In genomic region chr8:89905588-89905987, GRCm38 (mm10) we compare ENCODE assay signal across 20 mouse cellular contexts.
DNase-seq lines count a peak whose midpoint lies in the region; ATAC-seq and TF ChIP-seq lines count a peak whose summit lies in the region.
"Had no signal": no experiment of that assay in that cellular context is flagged by ENCODE, and none has a peak within 500 bp of the region (broad histone marks: within the 10 kb centered on the region; RNA-seq: fewer than 3 reads in every experiment).

No protein-coding gene starts in this region.

- H3K36me3 ChIP-seq in forebrain, postnatal 0 days (ENCODE audit: insufficient read depth): no peaks in the 10 kb centered on the region
- no peaks in the 10 kb centered on the region for H3K36me3 ChIP-seq in forebrain, embryonic 16.5 days (ENCODE audit: control insufficient read depth, insufficient read depth)
- no peaks in the 10 kb centered on the region for H3K36me3 ChIP-seq in kidney, embryonic 16.5 days (ENCODE audit: insufficient read depth, low read length)
- no peaks in the 10 kb centered on the region for H3K36me3 ChIP-seq in midbrain, embryonic 14.5 days (ENCODE audit: control insufficient read depth, insufficient read depth, low read length)
- H3K36me3 ChIP-seq in midbrain, embryonic 11.5 days (ENCODE audit: control insufficient read depth, insufficient read depth, low read length): no peaks in the 10 kb centered on the region
- H3K36me3 ChIP-seq in midbrain, postnatal 0 days (ENCODE audit: insufficient read depth, low read length): no peaks in the 10 kb centered on the region
- H3K36me3 ChIP-seq: embryonic facial prominence, embryonic 13.5 days; forebrain, embryonic 12.5 days; G1E; heart, embryonic 12.5 days had no signal

- no peaks in the 10 kb centered on the region for H3K4me1 ChIP-seq in forebrain, postnatal 0 days (ENCODE audit: insufficient read depth)
- no peaks in the 10 kb centered on the region; the same call in 1 of the 2 replicates for H3K4me1 ChIP-seq in forebrain, embryonic 16.5 days (replicated peaks; ENCODE audit: control insufficient read depth, insufficient read depth, low read length)
- H3K4me1 ChIP-seq in kidney, embryonic 16.5 days (ENCODE audit: insufficient read depth, low read length): no peaks in the 10 kb centered on the region
- H3K4me1 ChIP-seq in midbrain, embryonic 14.5 days (ENCODE audit: control insufficient read depth, insufficient read depth, low read length): peaks cover 6% of the 10 kb centered on the region; the same call in 1 of the 2 replicates
- H3K4me1 ChIP-seq in midbrain, embryonic 11.5 days (ENCODE audit: control insufficient read depth, insufficient read depth, low read length): 0 out of 2 replicates have a peak, but pooled peaks cover 2% of the 10 kb centered on the region
- H3K4me1 ChIP-seq in midbrain, postnatal 0 days (ENCODE audit: insufficient read depth, low read length): no peaks in the 10 kb centered on the region
- H3K4me1 ChIP-seq: embryonic facial prominence, embryonic 13.5 days; heart, embryonic 12.5 days had no signal

- WGBS in forebrain, postnatal 0 days: 20% methylated on average over 3 of the region's 3 CpGs
- 30% methylated on average over 3 of the region's 3 CpGs for whole genome bisulfite sequencing in forebrain, embryonic 16.5 days
- 58% methylated on average over 3 of the region's 3 CpGs for WGBS in kidney, embryonic 16.5 days
- 33% methylated on average over 3 of the region's 3 CpGs for WGBS in midbrain, embryonic 14.5 days
- WGBS in midbrain, embryonic 11.5 days: 80% methylated on average over 3 of the region's 3 CpGs
- 33% methylated on average over 3 of the region's 3 CpGs for WGBS in midbrain, postnatal 0 days

- TF ChIP-seq CTCF in forebrain, postnatal 0 days (IDR thresholded peaks at IDR 0.05; ENCODE audit: low read depth): no peak
- no peak for TF ChIP-seq CTCF in midbrain, postnatal 0 days (IDR thresholded peaks at IDR 0.05)

- no peaks in the 10 kb centered on the region for H3K9me3 ChIP-seq in forebrain, postnatal 0 days (ENCODE audit: low read length)
- H3K9me3 ChIP-seq in forebrain, embryonic 16.5 days (ENCODE audit: control insufficient read depth, low read length): no peaks in the 10 kb centered on the region
- no peaks in the 10 kb centered on the region for H3K9me3 ChIP-seq in kidney, embryonic 16.5 days (ENCODE audit: low read length)
- H3K9me3 ChIP-seq in midbrain, embryonic 14.5 days (ENCODE audit: control insufficient read depth, low read length): peaks cover 2% of the 10 kb centered on the region; the same call in 1 of the 2 replicates
- H3K9me3 ChIP-seq in midbrain, embryonic 11.5 days (ENCODE audit: control insufficient read depth, low read length): no peaks in the 10 kb centered on the region
- H3K9me3 ChIP-seq in midbrain, postnatal 0 days (ENCODE audit: low read length): no peaks in the 10 kb centered on the region
- H3K9me3 ChIP-seq: embryonic facial prominence, embryonic 13.5 days; forebrain, embryonic 12.5 days; heart, embryonic 12.5 days had no signal

- H3K4me3 ChIP-seq in forebrain, postnatal 0 days (ENCODE audit: low read depth, low read length): no peak overlapping the region
- no peak overlapping the region for H3K4me3 ChIP-seq in forebrain, embryonic 16.5 days (replicated peaks; ENCODE audit: low read length)
- no peak overlapping the region for H3K4me3 ChIP-seq in kidney, embryonic 16.5 days (ENCODE audit: low read length)
- H3K4me3 ChIP-seq in midbrain, embryonic 14.5 days (replicated peaks; ENCODE audit: low read depth, low read length): no peak overlapping the region
- no peak overlapping the region for H3K4me3 ChIP-seq in midbrain, embryonic 11.5 days (ENCODE audit: low read depth, low read length)
- H3K4me3 ChIP-seq in midbrain, postnatal 0 days (ENCODE audit: low read depth, low read length): no peak overlapping the region
- H3K4me3 ChIP-seq: embryonic facial prominence, embryonic 13.5 days; forebrain, embryonic 12.5 days; gastrocnemius, adult 2 months; heart, embryonic 12.5 days had no signal

- no peak overlapping the region for H3K9ac ChIP-seq in forebrain, postnatal 0 days
- no peak overlapping the region for H3K9ac ChIP-seq in forebrain, embryonic 16.5 days (replicated peaks; ENCODE audit: low read depth, low read length)
- H3K9ac ChIP-seq in kidney, embryonic 16.5 days (replicated peaks; ENCODE audit: low read length): no peak overlapping the region
- H3K9ac ChIP-seq in midbrain, embryonic 14.5 days (replicated peaks; ENCODE audit: low read length): no peak overlapping the region
- H3K9ac ChIP-seq in midbrain, embryonic 11.5 days (ENCODE audit: low read length): no peak overlapping the region
- no peak overlapping the region for H3K9ac ChIP-seq in midbrain, postnatal 0 days (replicated peaks; ENCODE audit: low read length, poor library complexity, severe bottlenecking)
- H3K9ac ChIP-seq: embryonic facial prominence, embryonic 13.5 days; forebrain, embryonic 12.5 days; heart, embryonic 12.5 days had no signal

- ATAC-seq in forebrain, postnatal 0 days: peak; percentile 60
- no peak for ATAC-seq in forebrain, embryonic 16.5 days
- ATAC-seq in kidney, embryonic 16.5 days (ENCODE audit: low FRiP score, low TSS enrichment): no peak
- no peak for ATAC-seq in midbrain, embryonic 14.5 days (ENCODE audit: low FRiP score, low TSS enrichment)
- no peak for ATAC-seq in midbrain, embryonic 11.5 days (ENCODE audit: low FRiP score)
- no peak for ATAC-seq in midbrain, postnatal 0 days (ENCODE audit: low FRiP score)
- ATAC-seq: CD4-positive, CD25-positive, alpha-beta regulatory T cell, adult 4 months had no signal

- DNase-seq in forebrain, postnatal 0 days: no peak
- DNase-seq in kidney, adult 9 months: peak; percentile 13
- peak; percentile 28 for DNase-seq in midbrain, embryonic 14.5 days
- DNase-seq in midbrain, embryonic 11.5 days (ENCODE audit: low spot score, missing footprints): no peak
- DNase-seq in midbrain, postnatal 0 days (ENCODE audit: low spot score): peak; percentile 12
- DNase-seq: adrenal gland, adult 8-10 months; adrenal gland, postnatal 36 days; B cell, adult 2 months; cerebellum, adult 11-12 months; cerebellum, adult 9-10 months; cerebellum, postnatal 25 days; gastrocnemius, adult 2 months; gastrocnemius, postnatal 25 days had no signal

- no peak overlapping the region for H3K4me2 ChIP-seq in forebrain, postnatal 0 days (ENCODE audit: low read depth)
- no peak overlapping the region for H3K4me2 ChIP-seq in forebrain, embryonic 16.5 days (ENCODE audit: low read length)
- no peak overlapping the region for H3K4me2 ChIP-seq in kidney, embryonic 16.5 days (replicated peaks; ENCODE audit: low read depth, low read length)
- H3K4me2 ChIP-seq in midbrain, embryonic 14.5 days (ENCODE audit: low read length): no peak overlapping the region
- H3K4me2 ChIP-seq in midbrain, embryonic 11.5 days: no peak overlapping the region
- H3K4me2 ChIP-seq in midbrain, postnatal 0 days (ENCODE audit: low read depth, low read length, poor library complexity, severe bottlenecking): no peak overlapping the region
- H3K4me2 ChIP-seq: embryonic facial prominence, embryonic 13.5 days; forebrain, embryonic 12.5 days; heart, embryonic 12.5 days had no signal

- H3K27ac ChIP-seq in forebrain, postnatal 0 days (ENCODE audit: low read depth, low read length): no peak overlapping the region
- H3K27ac ChIP-seq in forebrain, embryonic 16.5 days (ENCODE audit: low read length): no peak overlapping the region
- H3K27ac ChIP-seq in kidney, embryonic 16.5 days (ENCODE audit: low read length): no peak overlapping the region
- peak overlapping the region; percentile 28 for H3K27ac ChIP-seq in midbrain, embryonic 14.5 days (replicated peaks; ENCODE audit: low read depth, low read length)
- no peak overlapping the region for H3K27ac ChIP-seq in midbrain, embryonic 11.5 days (ENCODE audit: low read depth, low read length)
- H3K27ac ChIP-seq in midbrain, postnatal 0 days (ENCODE audit: low read depth, low read length): 0 out of 2 replicates have a peak overlapping the region, but pooled peaks have one; percentile 21
- H3K27ac ChIP-seq: embryonic facial prominence, embryonic 13.5 days; forebrain, embryonic 12.5 days; gastrocnemius, adult 2 months had no signal

- no peaks in the 10 kb centered on the region for H3K27me3 ChIP-seq in forebrain, postnatal 0 days (ENCODE audit: insufficient read depth, low read length)
- no peaks in the 10 kb centered on the region for H3K27me3 ChIP-seq in forebrain, embryonic 16.5 days (replicated peaks; ENCODE audit: control insufficient read depth, insufficient read depth, low read length)
- no peaks in the 10 kb centered on the region for H3K27me3 ChIP-seq in kidney, embryonic 16.5 days (ENCODE audit: insufficient read depth, low read length)
- no peaks in the 10 kb centered on the region for H3K27me3 ChIP-seq in midbrain, embryonic 14.5 days (ENCODE audit: control insufficient read depth, insufficient read depth, low read length)
- H3K27me3 ChIP-seq in midbrain, embryonic 11.5 days (ENCODE audit: control insufficient read depth, insufficient read depth, low read length): no peaks in the 10 kb centered on the region
- H3K27me3 ChIP-seq in midbrain, postnatal 0 days (ENCODE audit: insufficient read depth, low read length): no peaks in the 10 kb centered on the region
- H3K27me3 ChIP-seq: embryonic facial prominence, embryonic 13.5 days; forebrain, embryonic 12.5 days; heart, embryonic 12.5 days had no signal

Comparison
In these comparisons a context has a peak if more than half of its experiments do, and no peak if none do; other contexts are left out.
1. DNase-seq: peak in kidney, adult 9 months (single experiment), midbrain, embryonic 14.5 days (single experiment) and midbrain, postnatal 0 days (single experiment); none in forebrain, postnatal 0 days (single experiment) and midbrain, embryonic 11.5 days (single experiment).
2. H3K27ac ChIP-seq: peak in midbrain, embryonic 14.5 days (single experiment) and midbrain, postnatal 0 days (single experiment); none in forebrain, postnatal 0 days (single experiment), forebrain, embryonic 16.5 days (single experiment), kidney, embryonic 16.5 days (single experiment) and midbrain, embryonic 11.5 days (single experiment).